Mouse (Mus musculus) layer of hippocampus, postnatal 36 days (tissue): ENCODE data around the gene Trnau1ap. TPM values are rescaled to one million over a fixed set of nuclear protein-coding genes. Genes with fewer than 3 reads are reported as not detected.
"Not testable (repeated sequence)": the region's sequence is repeated elsewhere in the genome, so short reads cannot be mapped to it uniquely, and the experiment has no call there.

Experiments
- DNase-seq, 2 experiments: peaks; one replicate each; pipeline ENCODE4 v3.0.0; 2022
- total RNA-seq, 2 experiments: library from RNA; stranded (reverse); gene quantifications; 2 replicates each; pipeline ENCODE4 v1.2.3; 2021

The Trnau1ap gene
- total RNA-seq, 2 experiments from 2014 or later, result 18.6 to 19.6 TPM

DNA sequence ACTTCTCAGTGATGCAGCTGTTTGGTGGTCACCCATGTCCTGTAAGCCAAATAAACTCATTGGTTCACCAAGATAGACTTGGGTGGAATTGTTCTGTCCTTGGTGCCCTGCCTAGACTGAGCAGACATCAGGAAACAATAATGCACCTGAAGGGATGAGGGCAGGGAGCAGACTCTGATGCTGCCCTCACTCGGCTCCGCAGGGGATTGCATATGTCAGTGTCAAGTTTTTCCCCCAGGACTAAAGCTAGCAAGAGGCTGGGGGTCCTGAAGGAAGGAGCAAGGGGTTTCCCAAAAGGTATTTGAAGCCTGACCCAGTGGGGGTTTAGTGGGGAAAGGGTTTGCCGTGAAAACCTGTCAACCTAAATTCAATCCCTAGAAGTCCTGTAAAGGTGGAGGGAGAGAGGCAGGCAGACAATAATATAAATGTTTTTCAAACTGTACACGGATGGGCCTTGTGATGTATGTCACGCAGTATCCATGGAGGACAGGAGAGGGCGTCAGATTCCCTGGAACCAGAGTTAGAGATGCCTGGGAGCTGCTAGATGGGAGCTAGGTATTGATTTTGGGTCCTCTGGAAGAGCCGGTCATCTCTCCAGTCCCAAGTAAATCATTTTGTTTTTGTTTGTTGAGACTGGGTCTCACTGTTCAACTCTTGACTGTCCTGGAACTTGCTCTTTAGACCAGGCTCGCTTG, 33.5 kb downstream of the Trnau1ap start:
- no peak for DNase-seq

DNA sequence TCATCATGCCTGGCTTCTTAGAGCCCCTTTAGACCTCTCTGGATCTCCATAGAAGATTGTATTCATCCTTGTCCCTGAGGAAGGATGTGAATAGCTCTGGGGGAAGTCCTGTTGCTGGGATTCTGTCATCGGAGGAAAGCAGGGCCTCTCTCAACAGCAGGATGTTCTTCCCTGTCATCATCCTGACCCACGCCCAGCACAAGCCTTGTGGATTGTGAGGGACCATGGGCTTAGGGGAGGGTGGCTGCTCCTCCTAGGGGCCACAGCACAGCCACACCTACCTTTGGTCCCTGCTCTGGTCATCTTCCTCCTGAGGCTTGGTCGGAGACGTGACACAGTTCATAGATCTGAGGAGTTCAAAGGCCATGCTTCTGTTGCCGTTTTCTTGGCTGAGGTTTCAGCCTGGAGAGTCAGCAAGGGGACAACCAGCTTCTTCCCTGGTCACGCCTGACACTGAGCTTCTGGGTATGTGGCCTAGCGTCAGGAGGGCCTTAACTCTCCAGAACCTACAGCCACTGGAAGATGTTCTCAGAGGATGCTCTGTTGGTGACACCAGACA, 35.6 kb downstream of the Trnau1ap start:
- no peak for DNase-seq

DNA sequence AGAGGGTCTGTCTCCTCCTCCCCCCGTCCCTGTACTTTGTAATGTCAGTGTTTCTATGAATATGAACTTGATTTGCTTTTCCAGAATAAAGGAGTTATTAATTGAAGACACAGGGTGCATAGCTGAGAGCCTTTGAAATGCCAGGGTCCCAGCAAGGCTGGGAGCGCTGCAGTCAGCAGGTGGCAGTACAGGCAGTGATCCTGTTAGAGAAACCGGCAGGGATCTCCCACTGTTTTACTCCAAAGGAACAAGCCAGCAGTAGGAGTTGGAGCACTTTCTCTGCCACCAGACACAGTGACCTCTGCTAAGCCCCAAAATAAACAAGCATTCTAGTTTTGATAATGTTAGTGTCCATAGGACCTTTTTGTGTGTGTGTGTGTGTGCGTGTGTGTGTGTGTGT, 36.4 kb downstream of the Trnau1ap start:
- DNase-seq, result no peak

- no peak for DNase-seq
Measured at GRCm38 (mm10) chr4:132291624-132292335, 37.6 kb downstream of the Trnau1ap start.

- no peak for DNase-seq
Measured at GRCm38 (mm10) chr4:132291056-132291455, 38.3 kb downstream of the Trnau1ap start.

DNA sequence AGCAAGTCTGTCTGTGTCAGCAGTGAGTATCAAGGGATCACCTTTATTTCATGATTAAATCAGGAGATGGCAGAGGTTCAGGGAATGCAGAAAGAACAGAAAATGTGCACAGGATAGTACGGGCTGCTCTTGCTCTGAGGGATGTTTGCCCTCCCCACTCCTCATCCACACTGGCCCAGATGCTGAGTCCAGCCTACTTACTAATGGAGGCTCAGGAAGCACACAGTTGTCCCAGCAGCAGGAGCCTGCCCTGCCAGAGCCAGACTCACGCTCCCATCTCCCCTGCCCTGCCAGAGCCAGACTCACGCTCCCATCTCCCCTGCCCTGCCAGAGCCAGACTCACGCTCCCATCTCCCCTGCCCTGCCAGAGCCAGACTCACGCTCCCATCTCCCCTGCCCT, 40.5 kb downstream of the Trnau1ap start:
- DNase-seq, result not testable (repeated sequence)

GRCm38 (mm10) chr4:132275949-132276348, 53.4 kb downstream of the Trnau1ap start:
- no peak for DNase-seq

GRCm38 (mm10) chr4:132274156-132274862, 55.0 kb downstream of the Trnau1ap start, which contains the start of gene Taf12:
Gene Taf12 (plus strand): TSS chr4:132274375.
- DNase-seq, result peak; percentile 92

DNA sequence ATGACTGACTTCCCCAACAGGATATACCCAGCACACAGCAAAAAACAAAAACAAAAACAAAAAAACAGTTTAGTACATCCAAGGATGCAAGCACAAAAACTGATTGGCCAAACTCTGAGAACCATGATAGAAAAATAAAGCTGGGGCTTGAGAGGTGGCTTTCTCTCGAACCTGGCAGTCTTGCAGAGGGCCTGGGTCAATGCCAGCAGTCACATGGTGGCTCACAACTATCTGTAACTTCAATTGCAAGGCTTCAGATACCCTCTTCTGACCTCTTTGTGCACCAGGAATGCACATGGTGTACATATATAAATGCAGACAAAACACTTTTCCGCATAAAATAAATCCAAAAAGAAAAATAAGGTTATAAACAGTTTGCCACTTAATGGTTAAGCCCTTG, 56.2 kb downstream of the Trnau1ap start:
- no peak for DNase-seq

DNA sequence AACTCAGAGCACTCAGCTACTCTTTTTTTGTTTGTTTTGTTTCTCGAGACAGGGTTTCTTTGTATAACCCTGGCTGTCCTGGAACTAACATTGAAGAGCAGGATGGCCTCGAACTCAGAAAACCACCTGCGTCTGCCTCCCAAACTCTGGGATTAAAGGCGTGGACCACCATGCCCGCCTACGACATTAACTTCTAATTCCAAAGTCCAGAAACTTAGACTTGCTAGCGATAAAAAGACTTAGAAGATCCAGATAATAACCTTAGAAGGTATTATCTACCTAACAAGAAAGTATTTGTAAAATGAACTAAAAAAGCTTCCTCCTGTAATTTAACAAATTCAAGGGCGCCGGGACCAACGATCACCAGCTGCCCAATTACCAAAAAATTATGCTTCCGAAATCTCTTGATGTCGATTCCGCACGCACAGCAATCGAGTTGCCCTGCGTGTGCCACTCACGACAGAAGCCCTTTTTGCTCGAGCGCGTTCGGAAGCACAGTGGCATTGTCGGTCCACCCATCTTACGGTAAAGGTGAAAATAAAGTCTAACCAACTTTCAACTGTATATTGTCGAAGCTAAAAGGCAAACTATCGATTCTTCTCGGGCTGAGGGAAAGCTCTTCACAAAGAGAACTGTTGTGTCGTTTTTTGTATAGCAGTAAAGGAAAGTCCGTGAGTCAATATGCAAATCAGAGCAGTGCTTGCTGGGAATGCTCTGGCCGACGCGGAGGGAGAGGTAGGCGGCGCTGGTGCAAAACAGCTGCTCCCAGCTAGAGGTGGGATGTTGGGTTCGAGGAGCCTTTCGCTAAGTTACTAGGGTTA, 59.4 kb downstream of the Trnau1ap start:
- peak; percentile 73 to 76 for DNase-seq

- DNase-seq, result no peak
Measured at GRCm38 (mm10) chr4:132268871-132269739, 60.2 kb downstream of the Trnau1ap start.

DNA sequence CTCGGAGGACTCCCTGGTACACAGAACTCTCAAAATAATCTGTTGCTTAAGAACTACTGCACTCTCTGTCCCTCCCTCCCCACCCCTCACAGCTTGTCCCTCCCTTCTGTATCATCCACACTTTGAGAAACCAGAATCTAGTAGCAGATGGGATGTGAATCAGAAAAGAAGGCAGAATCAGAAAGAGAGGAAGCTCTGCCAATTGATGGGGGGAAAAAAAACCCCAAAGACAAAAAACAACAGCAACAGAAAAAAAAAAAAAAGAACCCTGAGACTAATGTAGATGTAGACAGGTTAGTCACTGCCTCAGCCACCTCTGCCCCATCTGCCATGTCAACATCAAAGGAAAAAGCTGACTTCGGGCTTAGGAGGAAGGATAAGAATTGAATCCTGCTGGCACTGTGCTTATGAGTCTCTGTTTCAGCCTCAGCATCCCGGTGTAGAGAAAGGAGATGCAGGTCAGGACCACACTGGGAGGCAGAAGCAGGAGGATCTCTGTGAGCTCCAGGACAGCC, 62.4 kb downstream of the Trnau1ap start:
- DNase-seq, result peak in 1 of 2 experiments; percentile 33

GRCm38 (mm10) chr4:132263313-132263712, 66.0 kb downstream of the Trnau1ap start:
- no peak for DNase-seq

DNA sequence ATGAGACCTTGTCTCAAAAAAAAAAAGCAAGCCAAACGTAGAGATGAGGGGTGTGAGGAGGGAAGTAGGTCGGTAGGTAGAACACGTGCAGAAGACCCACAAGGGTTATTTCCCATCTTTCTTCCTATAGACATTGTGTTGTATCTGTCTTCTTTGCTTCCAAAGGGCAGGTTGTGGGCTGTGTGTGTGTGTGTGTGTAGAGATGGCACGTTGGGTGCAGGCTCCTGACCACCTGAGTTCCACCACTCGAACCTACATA, 67.1 kb downstream of the Trnau1ap start:
- no peak for DNase-seq

Other genes with a start within 250 kb of the Trnau1ap start
- gene Oprd1, start 185.1 kb downstream of the Trnau1ap start, total RNA-seq, result 10 to 100 TPM; 10.7 to 11.3 TPM
- 10 to 100 TPM; 43.8 to 47.7 TPM for gene Ythdf2, start 117.2 kb downstream of the Trnau1ap start, total RNA-seq
- 10 to 100 TPM; 21.3 to 24.7 TPM for gene Gmeb1, start 67.9 kb downstream of the Trnau1ap start, total RNA-seq
- 10 to 100 TPM; 23.6 to 23.7 TPM for gene Taf12, start 55.2 kb downstream of the Trnau1ap start, total RNA-seq
- 1 to 10 TPM; 1.2 to 2.6 TPM for gene Rab42, start 26.2 kb downstream of the Trnau1ap start, total RNA-seq
- gene Rcc1, start 24.1 kb upstream of the Trnau1ap start, total RNA-seq, result 10 to 100 TPM; 11.9 to 13.4 TPM
- 10 to 100 TPM in 1 of 2 experiments, 1 to 10 TPM in 1; 8.3 to 12.8 TPM for gene Phactr4, start 93.0 kb upstream of the Trnau1ap start, total RNA-seq
- gene Med18, start 134.4 kb upstream of the Trnau1ap start, total RNA-seq, result 10 to 100 TPM in 1 of 2 experiments, 1 to 10 TPM in 1; 8.8 to 10.4 TPM
- 10 to 100 TPM; 12.8 to 13.5 TPM for gene Sesn2, start 181.0 kb upstream of the Trnau1ap start, total RNA-seq
- gene Atpif1, start 204.1 kb upstream of the Trnau1ap start, total RNA-seq, result 100 to 1,000 TPM; 415 to 443 TPM
- 10 to 100 TPM; 77.9 to 86.7 TPM for gene Dnajc8, start 206.0 kb upstream of the Trnau1ap start, total RNA-seq
- gene Ptafr, start 234.5 kb upstream of the Trnau1ap start, total RNA-seq, result 1 to 10 TPM; 1.2 TPM